Comparison of ENCODE assay signal across 18 mouse cellular contexts in the genomic region with DNA sequence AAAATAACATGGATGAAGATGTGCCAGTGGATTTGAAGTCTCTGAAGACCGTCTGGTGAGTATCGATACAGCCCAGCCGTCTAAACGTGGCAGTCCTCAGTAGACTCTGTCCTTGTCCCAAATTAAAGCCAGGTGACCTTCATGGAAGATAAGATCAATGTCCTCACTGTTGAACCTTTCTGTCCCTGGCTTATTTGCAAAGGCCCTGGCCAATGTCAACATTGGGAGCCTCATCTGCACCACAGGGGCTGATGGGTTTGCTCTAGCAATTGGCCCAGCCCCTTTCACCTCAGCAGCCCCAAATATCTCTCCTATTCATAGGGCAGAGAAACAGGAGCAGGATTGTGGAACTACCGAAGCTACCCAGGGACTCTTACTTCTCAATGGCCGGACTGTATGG. TPM values are rescaled to one million over a fixed set of nuclear protein-coding genes. Genes with fewer than 3 reads are reported as not detected.
DNase-seq lines count a peak whose midpoint lies in the region; ATAC-seq and TF ChIP-seq lines count a peak whose summit lies in the region.
"Had no signal": no experiment of that assay in that cellular context is flagged by ENCODE, and none has a peak within 500 bp of the region (broad histone marks: within the 10 kb centered on the region; RNA-seq: fewer than 3 reads in every experiment).

A gene (plus strand): TSS at position 301 of the 400 bp plus-strand sequence.

- peaks cover 5% of the 10 kb centered on the region; the same call in 1 of the 2 replicates for H3K36me3 ChIP-seq in heart, adult 2 months (ENCODE audit: control insufficient read depth, insufficient read depth, low read length)
- H3K36me3 ChIP-seq in heart, embryonic 10.5 days: no peaks in the 10 kb centered on the region
- no peaks in the 10 kb centered on the region; the same call in 1 of the 2 replicates for H3K36me3 ChIP-seq in embryonic facial prominence, embryonic 10.5 days (replicated peaks)
- no peaks in the 10 kb centered on the region for H3K36me3 ChIP-seq in liver, embryonic 15.5 days (replicated peaks)
- H3K36me3 ChIP-seq: heart, embryonic 15.5 days; neural tube, embryonic 13.5 days had no signal

- ATAC-seq in liver, embryonic 15.5 days (ENCODE audit: insufficient read depth): peak; percentile 17

- TF ChIP-seq CTCF in heart, adult 2 months (IDR thresholded peaks at IDR 0.05): no peak
- no peak for TF ChIP-seq CTCF in lung, adult 2 months (IDR thresholded peaks at IDR 0.05; ENCODE audit: insufficient read depth, low read length)

- TF ChIP-seq EP300 in heart, adult 2 months (IDR thresholded peaks at IDR 0.05; ENCODE audit: insufficient read depth, low read depth, low read length): no peak

- no peak within 1 kb of the TSS for H3K4me3 ChIP-seq in heart, adult 2 months
- H3K4me3 ChIP-seq in heart, embryonic 10.5 days: no peak within 1 kb of the TSS
- H3K4me3 ChIP-seq in embryonic facial prominence, embryonic 10.5 days: peak within 1 kb of the TSS; percentile 4; the same call in 1 of the 2 replicates
- peak within 1 kb of the TSS; percentile 79 for H3K4me3 ChIP-seq in liver, embryonic 15.5 days (replicated peaks)
- no peak within 1 kb of the TSS for H3K4me3 ChIP-seq in lung, adult 2 months (replicated peaks; ENCODE audit: extremely low read depth, low read depth, low read length)

- WGBS in heart, adult 2 months: 80% methylated on average over 6 of the region's 6 CpGs
- 63% methylated on average over 6 of the region's 6 CpGs for WGBS in heart, embryonic 10.5 days
- 71% methylated on average over 6 of the region's 6 CpGs for WGBS in embryonic facial prominence, embryonic 10.5 days
- WGBS in liver, embryonic 15.5 days (ENCODE audit: insufficient replicate concordance): 70% methylated on average over 6 of the region's 6 CpGs
- 85% methylated on average over 6 of the region's 6 CpGs for WGBS in lung, adult 2 months

- H3K79me2 ChIP-seq in heart, adult 2 months (replicated peaks; ENCODE audit: control insufficient read depth, insufficient read depth, low read length): no peaks in the 10 kb centered on the region; the same call in 1 of the 2 replicates

- no peak for DNase-seq in heart, adult 2 months
- DNase-seq in heart, embryonic 10.5 days (ENCODE audit: low spot score): no peak
- DNase-seq in ZHBTc4 (ENCODE audit: low read depth, low spot score): peak; percentile 52
- DNase-seq in embryonic facial prominence, embryonic 10.5 days (ENCODE audit: low spot score): no peak
- DNase-seq in ovary, postnatal 36 days (ENCODE audit: low spot score): no peak
- no peak for DNase-seq in lung, adult 2 months
- no peak for DNase-seq in cerebellum, adult 9-11 months
- DNase-seq: kidney, adult 11 months; kidney, postnatal 36 days; right cerebral cortex, postnatal 4 days had no signal

- H3K27me3 ChIP-seq in heart, adult 2 months (ENCODE audit: control insufficient read depth, insufficient read depth, low read length): no peaks in the 10 kb centered on the region
- H3K27me3 ChIP-seq in heart, embryonic 10.5 days (ENCODE audit: insufficient read depth, poor library complexity, severe bottlenecking): no peaks in the 10 kb centered on the region
- peaks cover 8% of the 10 kb centered on the region; the same call in 1 of the 2 replicates for H3K27me3 ChIP-seq in embryonic facial prominence, embryonic 10.5 days (replicated peaks; ENCODE audit: low read depth, poor library complexity, severe bottlenecking)
- H3K27me3 ChIP-seq in liver, embryonic 15.5 days: no peaks in the 10 kb centered on the region
- H3K27me3 ChIP-seq: heart, embryonic 15.5 days; neural tube, embryonic 13.5 days had no signal

- no peak within 1 kb of the TSS for H3K9ac ChIP-seq in heart, adult 2 months (ENCODE audit: low read depth, low read length)
- H3K9ac ChIP-seq in liver, embryonic 15.5 days: no peak within 1 kb of the TSS

- H3K4me1 ChIP-seq in heart, adult 2 months (ENCODE audit: control insufficient read depth, insufficient read depth, low read length): peaks cover 5% of the 10 kb centered on the region
- peaks cover 16% of the 10 kb centered on the region; the same call in 1 of the 2 replicates for H3K4me1 ChIP-seq in heart, embryonic 10.5 days
- peaks cover 15% of the 10 kb centered on the region for H3K4me1 ChIP-seq in embryonic facial prominence, embryonic 10.5 days
- H3K4me1 ChIP-seq in liver, embryonic 15.5 days (replicated peaks): peaks cover 28% of the 10 kb centered on the region
- H3K4me1 ChIP-seq in lung, adult 2 months (ENCODE audit: control insufficient read depth, insufficient read depth, low read length): no peaks in the 10 kb centered on the region; the same call in 1 of the 2 replicates

- intact Hi-C loops in heart, adult 2 months (cut with DNase I): loop anchor here (2.0 kb wide), 2 partner anchors 22 to 34 kb away; no protein-coding TSS in a partner anchor

- TF ChIP-seq POLR2A in heart, adult 2 months (IDR thresholded peaks at IDR 0.05; ENCODE audit: insufficient read depth, low read depth, low read length): no peak
- TF ChIP-seq POLR2A in lung, adult 2 months (IDR thresholded peaks at IDR 0.05; ENCODE audit: borderline replicate concordance, extremely low read depth, low read depth, low read length): no peak

- peak within 1 kb of the TSS; percentile 83 for H3K27ac ChIP-seq in heart, adult 2 months
- H3K27ac ChIP-seq in heart, embryonic 10.5 days: no peak within 1 kb of the TSS
- H3K27ac ChIP-seq in embryonic facial prominence, embryonic 10.5 days (replicated peaks): no peak within 1 kb of the TSS
- H3K27ac ChIP-seq in liver, embryonic 15.5 days (replicated peaks): peak within 1 kb of the TSS; percentile 48

- peak within 1 kb of the TSS; percentile 83 for H3K4me2 ChIP-seq in liver, embryonic 15.5 days

- no peaks in the 10 kb centered on the region for H3K9me3 ChIP-seq in heart, embryonic 10.5 days
- no peaks in the 10 kb centered on the region for H3K9me3 ChIP-seq in embryonic facial prominence, embryonic 10.5 days
- H3K9me3 ChIP-seq in liver, embryonic 15.5 days (replicated peaks): no peaks in the 10 kb centered on the region
- H3K9me3 ChIP-seq: heart, embryonic 15.5 days; neural tube, embryonic 13.5 days had no signal

RNA-seq across cellular contexts. Expression of the gene that starts here (rescaled TPM):
- total RNA-seq in heart, adult 2 months (2021): not detected
- 0.18 TPM in 1 of 2 replicates, not detected in the other for polyA plus RNA-seq in heart, adult 2 months (2012; rRNA removed)
- polyA plus RNA-seq in heart, embryonic 10.5 days (2016; fragmentation: Nextera tagmentation; extraction: Ambion mirVana): 0.11 and 3.9 TPM in 2 replicates
- 0.11 TPM in 1 of 2 replicates, not detected in the other for polyA plus RNA-seq in embryonic facial prominence, embryonic 10.5 days (2016; fragmentation: Nextera tagmentation; extraction: Ambion mirVana)
- polyA plus RNA-seq in liver, embryonic 15.5 days (2015; fragmentation: Nextera tagmentation; extraction: Ambion mirVana): 147 and 195 TPM in 2 replicates
- 0.32 and 0.75 TPM in 2 replicates for polyA plus RNA-seq in lung, adult 2 months (2012; rRNA removed)
- total RNA-seq: layer of hippocampus, postnatal 25 days; left cerebral cortex, postnatal 36 days had no signal
- polyA plus RNA-seq: C2C12; hindbrain, embryonic 11.5 days; neural tube, embryonic 13.5 days; thymus, postnatal 0 days had no signal

Comparison
In these comparisons a context has a peak if more than half of its experiments do, and no peak if none do; other contexts are left out.
1. RNA of the gene that starts here (polyA plus RNA-seq): 147 to 195 TPM in liver, embryonic 15.5 days; 0.11 to 3.9 TPM in heart, embryonic 10.5 days, 0.32 to 0.75 TPM in lung, adult 2 months, 0.18 TPM in heart, adult 2 months and 0.11 TPM in embryonic facial prominence, embryonic 10.5 days; every median in the first group is over 10 times any median in the second.
2. H3K27ac ChIP-seq: peak in heart, adult 2 months (single experiment) and liver, embryonic 15.5 days (single experiment); none in heart, embryonic 10.5 days (single experiment) and embryonic facial prominence, embryonic 10.5 days (single experiment).
3. H3K4me3 ChIP-seq: peak in embryonic facial prominence, embryonic 10.5 days (single experiment) and liver, embryonic 15.5 days (single experiment); none in heart, adult 2 months (single experiment), heart, embryonic 10.5 days (single experiment) and lung, adult 2 months (single experiment).